Mouse (Mus musculus) gastrocnemius, adult 2 months (tissue): Measurements from ENCODE around the gene Elfn2. TPM values are rescaled to one million over a fixed set of nuclear protein-coding genes. Genes with fewer than 3 reads are reported as not detected.
A peak's percentile ranks its signal among the peaks of the same experiment; 100 is the strongest.

Experiments used
- DNase-seq: peaks from one replicate; pipeline ENCODE4 v3.0.0; 2022
- H3K27ac ChIP-seq: fragments of 200-600 bp; 2 replicates; pipeline ENCODE4 v1.8.1; 2022; ENCODE audit warnings: mild to moderate bottlenecking
- H3K4me3 ChIP-seq: fragments of 200-600 bp; 2 replicates; pipeline ENCODE4 v1.8.1; 2022; ENCODE audit warnings: mild to moderate bottlenecking, moderate library complexity
- CTCF ChIP-seq: fragments of 200-600 bp; IDR thresholded peaks from 2 replicates; pipeline ENCODE4 v1.8.1; 2022; ENCODE audit warnings: antibody characterized with exemption, mild to moderate bottlenecking, moderate library complexity
- intact Hi-C: fragments of 180-260 bp; cut with DNase I; formaldehyde crosslinking; loops from one replicate; pipeline ENCODE4 v1.15.1; 2025
- total RNA-seq, 2 experiments: library from RNA; stranded (reverse); gene quantifications; 2 replicates each; pipeline ENCODE4 v1.2.3; 2021

Gene Elfn2
- total RNA-seq, 2 experiments from 2014 or later = 0.03 TPM; not detected in 1

- no peak for TF ChIP-seq CTCF
- H3K4me3 ChIP-seq = no peak overlapping the region
- DNase-seq = no peak
- H3K27ac ChIP-seq = no peak overlapping the region
- intact Hi-C loops = no loop called here
These were observed 22.8 kb downstream of the Elfn2 start for GRCm38 (mm10) chr15:78695745-78696144.

GRCm38 (mm10) chr15:78692505-78692904, 26.1 kb downstream of the Elfn2 start:
- H3K4me3 ChIP-seq = no peak overlapping the region
- H3K27ac ChIP-seq = no peak overlapping the region
- peak; percentile 31 for DNase-seq
- TF ChIP-seq CTCF = no peak
- intact Hi-C loops = no loop called here

DNA sequence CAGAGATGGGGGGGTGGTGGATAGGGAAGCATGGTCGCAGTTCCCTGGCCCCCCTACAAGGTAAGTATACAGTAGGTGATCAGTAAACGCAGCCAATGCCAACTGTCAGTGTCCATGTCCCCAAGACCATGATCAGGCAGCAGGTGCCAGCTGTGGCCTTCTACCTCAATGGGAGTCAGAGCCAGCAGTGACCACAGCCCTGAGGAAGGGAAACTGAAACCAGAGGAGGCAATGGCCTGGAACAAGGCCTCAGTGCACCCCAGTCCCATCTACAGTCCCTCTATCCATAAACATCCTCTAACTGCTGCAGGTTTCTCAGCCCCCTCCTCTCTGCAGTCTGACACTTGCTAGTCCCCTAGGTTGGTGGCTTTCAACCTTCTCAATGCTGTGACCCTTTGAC, 27.9 kb downstream of the Elfn2 start:
- no peak for TF ChIP-seq CTCF
- DNase-seq = no peak
- intact Hi-C loops = no loop called here
- Histone ChIP-seq H3K27ac (no peak overlapping the region), H3K4me3 (no peak overlapping the region)

- Histone ChIP-seq H3K27ac (no peak overlapping the region), H3K4me3 (no peak overlapping the region)
- no peak for DNase-seq
- no peak for TF ChIP-seq CTCF
- intact Hi-C loops = no loop called here
These were observed 31.7 kb downstream of the Elfn2 start for GRCm38 (mm10) chr15:78686910-78687309.

DNA sequence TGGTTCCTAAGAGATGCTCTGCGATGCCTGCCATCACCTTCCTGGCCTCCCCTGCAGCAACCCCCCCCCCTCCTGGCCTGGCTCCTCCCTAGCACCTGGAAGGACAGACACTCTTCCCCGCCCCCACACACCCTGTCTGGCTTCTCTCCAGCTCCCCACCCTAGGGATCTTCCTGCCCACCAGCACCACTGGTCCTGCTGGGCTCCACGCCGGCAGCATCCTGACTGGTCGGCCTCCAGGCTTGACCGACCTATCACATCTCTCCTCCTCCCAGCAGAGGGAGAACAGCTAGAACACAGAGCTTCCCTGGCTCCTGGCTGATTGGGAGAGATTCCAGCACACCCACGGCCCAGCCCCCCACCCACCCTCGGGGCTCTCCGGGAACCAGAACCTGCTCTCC, 34.5 kb downstream of the Elfn2 start:
- intact Hi-C loops = no loop called here
- Histone ChIP-seq H3K27ac (no peak overlapping the region), H3K4me3 (no peak overlapping the region)
- DNase-seq = no peak
- no peak for TF ChIP-seq CTCF

GRCm38 (mm10) chr15:78683474-78683873, 35.1 kb downstream of the Elfn2 start:
- Histone ChIP-seq H3K27ac (no peak overlapping the region), H3K4me3 (no peak overlapping the region)
- TF ChIP-seq CTCF = no peak
- no peak for DNase-seq
- intact Hi-C loops = no loop called here

DNA sequence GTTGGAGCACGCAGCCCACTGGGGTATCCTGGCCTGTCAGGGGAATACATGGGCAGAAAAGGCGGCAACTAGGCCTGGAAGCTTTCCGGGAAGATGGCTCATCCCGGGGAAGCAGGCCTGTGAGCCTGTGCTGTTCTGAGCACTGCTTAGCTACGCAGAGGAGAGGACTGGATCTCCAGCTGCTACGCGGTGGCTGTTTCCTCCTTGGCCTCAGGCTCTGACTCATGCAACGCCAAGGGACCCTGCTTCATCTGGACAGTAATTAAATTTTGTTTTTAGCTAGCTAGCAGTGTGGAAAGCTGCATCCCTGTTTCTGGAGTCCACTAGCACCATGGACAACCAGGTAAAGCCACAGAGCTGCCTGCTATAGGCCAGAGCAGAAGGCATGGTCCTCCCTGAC, 36.8 kb downstream of the Elfn2 start:
- no peak for DNase-seq
- H3K27ac ChIP-seq = no peak overlapping the region
- TF ChIP-seq CTCF = no peak
- intact Hi-C loops = no loop called here
- H3K4me3 ChIP-seq = no peak overlapping the region

GRCm38 (mm10) chr15:78681301-78681700, 37.3 kb downstream of the Elfn2 start:
- no peak overlapping the region for H3K4me3 ChIP-seq
- TF ChIP-seq CTCF = no peak
- H3K27ac ChIP-seq = no peak overlapping the region
- intact Hi-C loops = no loop called here
- DNase-seq = peak; percentile 23

- peak; percentile 20 for DNase-seq
- intact Hi-C loops = no loop called here
- TF ChIP-seq CTCF = no peak
- Histone ChIP-seq H3K4me3 (no peak overlapping the region), H3K27ac (no peak overlapping the region)
These were observed 38.3 kb downstream of the Elfn2 start for GRCm38 (mm10) chr15:78680291-78680690.

DNA sequence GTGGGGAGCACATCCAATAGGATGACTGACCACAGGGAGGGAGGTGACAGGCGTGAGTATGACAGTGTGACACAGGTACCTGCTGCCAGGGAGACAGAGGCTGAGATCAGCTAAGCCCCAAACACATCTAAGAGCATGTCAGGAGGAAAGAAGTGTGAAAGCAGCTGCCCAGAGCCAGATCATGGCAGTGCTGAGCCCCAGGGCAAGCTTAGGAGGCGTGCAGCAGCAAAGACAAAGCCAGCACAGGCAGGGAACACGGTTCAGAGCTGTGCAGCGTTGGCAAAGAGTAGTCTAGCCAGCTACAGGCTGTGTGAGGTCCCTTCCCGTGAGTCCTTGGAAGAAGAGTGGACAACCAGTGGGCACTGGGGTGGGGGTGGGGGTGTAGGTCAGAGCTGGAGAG, 40.9 kb downstream of the Elfn2 start:
- Histone ChIP-seq H3K27ac (no peak overlapping the region), H3K4me3 (no peak overlapping the region)
- intact Hi-C loops = no loop called here
- TF ChIP-seq CTCF = no peak
- no peak for DNase-seq

GRCm38 (mm10) chr15:78677015-78677414, 41.6 kb downstream of the Elfn2 start:
- no peak overlapping the region for H3K27ac ChIP-seq
- DNase-seq = peak; percentile 26
- TF ChIP-seq CTCF = no peak
- no peak overlapping the region for H3K4me3 ChIP-seq
- intact Hi-C loops = no loop called here

- intact Hi-C loops = no loop called here
- no peak for DNase-seq
- no peak overlapping the region for H3K27ac ChIP-seq
- H3K4me3 ChIP-seq = no peak overlapping the region
- no peak for TF ChIP-seq CTCF
These were observed 43.6 kb downstream of the Elfn2 start for GRCm38 (mm10) chr15:78674912-78675412.

GRCm38 (mm10) chr15:78673436-78673835, 45.1 kb downstream of the Elfn2 start:
- DNase-seq = no peak
- TF ChIP-seq CTCF = no peak
- intact Hi-C loops = no loop called here
- H3K27ac ChIP-seq = no peak overlapping the region
- no peak overlapping the region for H3K4me3 ChIP-seq

- Histone ChIP-seq H3K4me3 (no peak overlapping the region), H3K27ac (no peak overlapping the region)
- intact Hi-C loops = no loop called here
- no peak for TF ChIP-seq CTCF
- DNase-seq = no peak
These were observed 48.2 kb downstream of the Elfn2 start for GRCm38 (mm10) chr15:78670341-78670740.
